Mouse (Mus musculus) liver, embryonic 12.5 days (tissue): ENCODE results near the gene Notum. TPM values are rescaled to one million over a fixed set of nuclear protein-coding genes. Genes with fewer than 3 reads are reported as not detected.

ENCODE experiments used
- ATAC-seq: fragments of 200-750 bp; cut with Nextera tagmentation; 2 replicates; pipeline ENCODE4 v1.8.0; 2017; ENCODE audit warnings: moderate number of reproducible peaks, mild to moderate bottlenecking, moderate library complexity
- H3K27ac ChIP-seq: fragments of 300-500 bp; sonication (generic); 2 replicates; pipeline ENCODE4 v1.5.1; 2016; ENCODE audit warnings: mild to moderate bottlenecking
- H3K27me3 ChIP-seq: fragments of 300-500 bp; sonication (generic); replicated peaks from 2 replicates; pipeline ENCODE4 v1.6.1; 2016; ENCODE audit warnings: mild to moderate bottlenecking, moderate library complexity
- H3K36me3 ChIP-seq: fragments of 300-500 bp; sonication (generic); 2 replicates; pipeline ENCODE4 v1.6.1; 2016; ENCODE audit warnings: mild to moderate bottlenecking, moderate library complexity
- H3K4me1 ChIP-seq: fragments of 300-500 bp; sonication (generic); 2 replicates; pipeline ENCODE4 v1.6.1; 2016
- H3K4me2 ChIP-seq: fragments of 300-500 bp; sonication (generic); 2 replicates; pipeline ENCODE4 v1.6.1; 2016; ENCODE audit warnings: mild to moderate bottlenecking, moderate library complexity
- H3K4me3 ChIP-seq: fragments of 300-500 bp; sonication (generic); 2 replicates; pipeline ENCODE4 v1.5.1; 2016; ENCODE audit warnings: mild to moderate bottlenecking, moderate library complexity
- H3K9ac ChIP-seq: fragments of 300-500 bp; sonication (generic); 2 replicates; pipeline ENCODE4 v1.6.1; 2016; ENCODE audit warnings: mild to moderate bottlenecking, moderate library complexity
- H3K9me3 ChIP-seq: fragments of 300-500 bp; sonication (generic); replicated peaks from 2 replicates; pipeline ENCODE4 v1.6.1; 2016; ENCODE audit warnings: mild to moderate bottlenecking, moderate library complexity
- WGBS: fragments of 180-500 bp; shearing (Covaris S2); methylation state at CpG from one replicate; pipeline ENCODE4 v1.1.7; 2016; ENCODE audit not compliant: insufficient replicate concordance; 5-methylcytosine and 5-hydroxymethylcytosine counted together
- polyA plus RNA-seq: library from polyadenylated mRNA; unstranded; fragments of >200 nt; fragmentation: Nextera tagmentation; extraction: Ambion mirVana; gene quantifications from 2 replicates; pipeline ENCODE4 v1.2.1, GENCODE M21; 2016

Gene Notum
- polyA plus RNA-seq, 1 experiment from 2014 or later = 0.31 TPM

- H3K4me2 ChIP-seq = peak overlapping the region; percentile 76
- WGBS = 9% methylated on average over 7 of the region's 7 CpGs
- peaks cover 79% of the 10 kb centered on the region for H3K4me1 ChIP-seq
- no peak for ATAC-seq
- H3K36me3 ChIP-seq = peaks cover 31% of the 10 kb centered on the region
- peak overlapping the region; percentile 99 for H3K9ac ChIP-seq
- H3K9me3 ChIP-seq = no peaks in the 10 kb centered on the region
- H3K27me3 ChIP-seq = no peaks in the 10 kb centered on the region
- peak overlapping the region; percentile 91 for H3K4me3 ChIP-seq
- H3K27ac ChIP-seq = peak overlapping the region; percentile 94
Observed at GRCm38 (mm10) chr11:120630881-120631725, 29.9 kb downstream of the Notum start.

GRCm38 (mm10) chr11:120630401-120630871 lies 30.5 kb downstream of the Notum start:
- Histone ChIP-seq H3K9ac (peak overlapping the region; percentile 99), H3K4me2 (peak overlapping the region; percentile 76), H3K36me3 (peaks cover 36% of the 10 kb centered on the region), H3K4me3 (peak overlapping the region; percentile 91), H3K27ac (peak overlapping the region; percentile 94), H3K4me1 (peaks cover 86% of the 10 kb centered on the region), H3K27me3 (no peaks in the 10 kb centered on the region), H3K9me3 (no peaks in the 10 kb centered on the region)
- WGBS = 20% methylated on average over 5 of the region's 5 CpGs
- peak; percentile 22; the same call in 1 of the 2 replicates for ATAC-seq

- ATAC-seq = peak; percentile 62
- H3K36me3 ChIP-seq = peaks cover 36% of the 10 kb centered on the region
- H3K4me3 ChIP-seq = peak overlapping the region; percentile 91
- peak overlapping the region; percentile 99 for H3K9ac ChIP-seq
- H3K9me3 ChIP-seq = no peaks in the 10 kb centered on the region
- H3K4me1 ChIP-seq = peaks cover 87% of the 10 kb centered on the region
- H3K27ac ChIP-seq = peak overlapping the region; percentile 94
- H3K4me2 ChIP-seq = peak overlapping the region; percentile 76
- WGBS = 8% methylated on average over 7 of the region's 7 CpGs
- no peaks in the 10 kb centered on the region for H3K27me3 ChIP-seq
Observed at GRCm38 (mm10) chr11:120629911-120630310, 31.1 kb downstream of the Notum start.

- Histone ChIP-seq H3K27ac (peak overlapping the region; percentile 94), H3K9me3 (no peaks in the 10 kb centered on the region), H3K4me2 (peak overlapping the region; percentile 76), H3K36me3 (peaks cover 36% of the 10 kb centered on the region), H3K4me3 (peak overlapping the region; percentile 91), H3K4me1 (peaks cover 82% of the 10 kb centered on the region), H3K27me3 (no peaks in the 10 kb centered on the region), H3K9ac (peak overlapping the region; percentile 99)
- WGBS = 40% methylated on average over 23 of the region's 23 CpGs
- no peak for ATAC-seq
Observed at GRCm38 (mm10) chr11:120629341-120629730, 31.6 kb downstream of the Notum start.

- Histone ChIP-seq H3K9me3 (no peaks in the 10 kb centered on the region), H3K4me1 (peaks cover 82% of the 10 kb centered on the region), H3K27me3 (no peaks in the 10 kb centered on the region), H3K9ac (peak overlapping the region; percentile 99), H3K4me3 (peak overlapping the region; percentile 91), H3K27ac (peak overlapping the region; percentile 94), H3K4me2 (peak overlapping the region; percentile 76), H3K36me3 (peaks cover 36% of the 10 kb centered on the region)
- 89% methylated on average over 23 of the region's 23 CpGs for WGBS
- ATAC-seq = no peak
Observed at GRCm38 (mm10) chr11:120628601-120629340, 32.2 kb downstream of the Notum start.

GRCm38 (mm10) chr11:120627468-120628300 lies 33.3 kb downstream of the Notum start:
- H3K27ac ChIP-seq = peak overlapping the region; percentile 96
- peak overlapping the region; percentile 5; the same call in 1 of the 2 replicates for H3K4me3 ChIP-seq

GRCm38 (mm10) chr11:120626785-120627467 lies 34.0 kb downstream of the Notum start:
- no peaks in the 10 kb centered on the region for H3K9me3 ChIP-seq
- WGBS = 83% methylated on average over 11 of the region's 11 CpGs
- peak overlapping the region; percentile 76 for H3K4me2 ChIP-seq
- peak overlapping the region; percentile 32 for H3K9ac ChIP-seq
- peaks cover 87% of the 10 kb centered on the region for H3K4me1 ChIP-seq
- peak overlapping the region; percentile 96 for H3K27ac ChIP-seq
- peaks cover 54% of the 10 kb centered on the region for H3K36me3 ChIP-seq
- 0 out of 2 replicates have a peak overlapping the region, but pooled peaks have one; percentile 4 for H3K4me3 ChIP-seq
- no peak for ATAC-seq
- H3K27me3 ChIP-seq = no peaks in the 10 kb centered on the region

More at GRCm38 (mm10) chr11:120627468-120628300, 33.3 kb downstream of the Notum start:
- Histone ChIP-seq H3K9me3 (no peaks in the 10 kb centered on the region), H3K4me2 (peak overlapping the region; percentile 76), H3K9ac (peak overlapping the region; percentile 32), H3K27me3 (no peaks in the 10 kb centered on the region), H3K4me1 (peaks cover 91% of the 10 kb centered on the region), H3K36me3 (peaks cover 47% of the 10 kb centered on the region)
- 35% methylated on average over 22 of the region's 22 CpGs for WGBS
- no peak for ATAC-seq

- Histone ChIP-seq H3K27ac (peak within 1 kb of the TSS; percentile 96), H3K36me3 (peaks cover 71% of the 10 kb centered on the region), H3K4me3 (peak within 1 kb of the TSS; percentile 99), H3K9ac (peak within 1 kb of the TSS; percentile 97), H3K4me1 (peaks cover 70% of the 10 kb centered on the region), H3K4me2 (peak within 1 kb of the TSS; percentile 92), H3K9me3 (no peaks in the 10 kb centered on the region), H3K27me3 (no peaks in the 10 kb centered on the region)
- ATAC-seq = no peak
- 20% methylated on average over 5 of the region's 5 CpGs for WGBS
Observed at GRCm38 (mm10) chr11:120625152-120625775, 35.7 kb downstream of the Notum start, which contains the start of gene Sirt7. Gene Sirt7 (minus strand): TSS chr11:120625240.

GRCm38 (mm10) chr11:120624680-120625111 lies 36.3 kb downstream of the Notum start:
- H3K4me1 ChIP-seq = peaks cover 65% of the 10 kb centered on the region
- no peaks in the 10 kb centered on the region for H3K27me3 ChIP-seq
- H3K27ac ChIP-seq = peak overlapping the region; percentile 96
- peak; percentile 69 for ATAC-seq
- H3K4me2 ChIP-seq = peak overlapping the region; percentile 92
- WGBS = under 1% methylated on average over 53 of the region's 53 CpGs
- peak overlapping the region; percentile 97 for H3K9ac ChIP-seq
- no peaks in the 10 kb centered on the region for H3K9me3 ChIP-seq
- peaks cover 77% of the 10 kb centered on the region for H3K36me3 ChIP-seq
- H3K4me3 ChIP-seq = peak overlapping the region; percentile 99

- WGBS = 11% methylated on average over 30 of the region's 30 CpGs
- no peaks in the 10 kb centered on the region for H3K9me3 ChIP-seq
- peak overlapping the region; percentile 92 for H3K4me2 ChIP-seq
- no peaks in the 10 kb centered on the region for H3K27me3 ChIP-seq
- peak; percentile 79 for ATAC-seq
- peak overlapping the region; percentile 97 for H3K9ac ChIP-seq
- H3K4me3 ChIP-seq = peak overlapping the region; percentile 99
- peaks cover 78% of the 10 kb centered on the region for H3K36me3 ChIP-seq
- peaks cover 60% of the 10 kb centered on the region for H3K4me1 ChIP-seq
- H3K27ac ChIP-seq = peak overlapping the region; percentile 96
Observed at GRCm38 (mm10) chr11:120623961-120624679, 36.9 kb downstream of the Notum start.
